23 mouse cellular contexts compared by ENCODE assay signal in genomic region chr5:137549840-137550239, GRCm38 (mm10). TPM values are rescaled to one million over a fixed set of nuclear protein-coding genes. Genes with fewer than 3 reads are reported as not detected.
"Had no signal": no experiment of that assay in that cellular context is flagged by ENCODE, and none has a peak within 500 bp of the region (broad histone marks: within the 10 kb centered on the region; RNA-seq: fewer than 3 reads in every experiment).

No protein-coding gene starts in this region.

- H3K9me3 ChIP-seq: midbrain, embryonic 10.5 days; midbrain, embryonic 12.5 days; neural tube, embryonic 13.5 days; neural tube, embryonic 15.5 days had no signal

- H3K4me2 ChIP-seq: lung, embryonic 14.5 days; midbrain, embryonic 12.5 days; neural tube, embryonic 13.5 days; neural tube, embryonic 15.5 days had no signal

- H3K36me3 ChIP-seq: midbrain, embryonic 10.5 days; midbrain, embryonic 12.5 days; neural tube, embryonic 13.5 days; neural tube, embryonic 15.5 days had no signal

- H3K27me3 ChIP-seq: neural tube, embryonic 15.5 days had no signal

- H3K27ac ChIP-seq: midbrain, embryonic 10.5 days; midbrain, embryonic 12.5 days; neural tube, embryonic 13.5 days; neural tube, embryonic 15.5 days had no signal

- H3K9ac ChIP-seq: lung, embryonic 14.5 days; midbrain, embryonic 12.5 days; neural tube, embryonic 13.5 days; neural tube, embryonic 15.5 days had no signal

- ATAC-seq: midbrain, embryonic 16.5 days had no signal

- DNase-seq: lung, adult 18-20 months; lung, embryonic 14.5 days; lung, postnatal 10 days; lung, postnatal 4 days; midbrain, embryonic 14.5 days; retina, postnatal 1 day; right cerebral cortex, adult 18-20 months; right cerebral cortex, postnatal 25 days; right cerebral cortex, postnatal 4 days; spleen, adult 18-20 months; thymus, adult 18-20 months; thymus, postnatal 14 days; thymus, postnatal 36 days had no signal

- H3K4me3 ChIP-seq: midbrain, embryonic 10.5 days; midbrain, embryonic 12.5 days; myocyte; neural tube, embryonic 13.5 days; neural tube, embryonic 15.5 days had no signal

RNA-seq across cellular contexts. Expression of gene Actl6b, which starts 3.5 kb away (rescaled TPM):
- polyA plus RNA-seq: lung, embryonic 14.5 days; myocyte had no signal

RNA-seq across cellular contexts. Expression of gene Epo, which starts 16.8 kb away (rescaled TPM):
- polyA plus RNA-seq: midbrain, embryonic 12.5 days; midbrain, embryonic 14.5 days; midbrain, embryonic 16.5 days; myocyte; neural tube, embryonic 13.5 days; neural tube, embryonic 15.5 days; small intestine, adult 2 months; stomach, embryonic 16.5 days; thymus, postnatal 0 days; urinary bladder, adult 2 months had no signal
